Mouse (Mus musculus) heart, postnatal 10 days (tissue): ENCODE results near the gene Xlr5b. TPM values are rescaled to one million over a fixed set of nuclear protein-coding genes. Genes with fewer than 3 reads are reported as not detected.
"Not testable (repeated sequence)": the region's sequence is repeated elsewhere in the genome, so short reads cannot be mapped to it uniquely, and the experiment has no call there.

Source experiments
- DNase-seq, 2 experiments: peaks; one replicate each; pipeline ENCODE4 v3.0.0; 2021
- intact Hi-C: fragments of 180-260 bp; cut with DNase I; formaldehyde crosslinking; loops from one replicate; pipeline ENCODE4 v1.15.1; 2025
- total RNA-seq, 2 experiments: library from RNA; stranded (reverse); gene quantifications; 2 replicates each; pipeline ENCODE4 v1.2.3; 2021

Gene Xlr5b
- not detected for total RNA-seq

- intact Hi-C loops, DNase-seq: not testable (repeated sequence)
These were observed at the start of gene Xlr5b for GRCm38 (mm10) chrX:73148496-73148895. TSS of gene Xlr5b (plus strand) at chrX:73148796.

GRCm38 (mm10) chrX:73116747-73117146 lies 31.8 kb upstream of the Xlr5b start, which contains the start of gene Gm14685:
TSS of gene Gm14685 (plus strand) at chrX:73117047.
- intact Hi-C loops, DNase-seq: not testable (repeated sequence)

- DNase-seq, intact Hi-C loops: not testable (repeated sequence)
These were observed 25.5 kb upstream of the Xlr5b start for GRCm38 (mm10) chrX:73122859-73123829.

GRCm38 (mm10) chrX:73143218-73143618 lies 5.4 kb upstream of the Xlr5b start:
- DNase-seq, intact Hi-C loops: not testable (repeated sequence)

- intact Hi-C loops, DNase-seq: not testable (repeated sequence)
These were observed 754 bp downstream of the Xlr5b start, which contains the start of gene DXBay18 for GRCm38 (mm10) chrX:73149350-73149749. TSS of gene DXBay18 (minus strand) at chrX:73149450.

- DNase-seq, intact Hi-C loops: not testable (repeated sequence)
These were observed 28.3 kb downstream of the Xlr5b start, which contains the start of gene Spin2d for GRCm38 (mm10) chrX:73176889-73177288. TSS of gene Spin2d (minus strand) at chrX:73176989.

GRCm38 (mm10) chrX:73191934-73192333 lies 43.3 kb downstream of the Xlr5b start, which contains the start of gene Xlr3b:
TSS of gene Xlr3b (plus strand) at chrX:73192207.
- intact Hi-C loops, result not testable (repeated sequence)
- peak; percentile 2 to 12 for DNase-seq

Other genes starting within 250 kb of the Xlr5b start
- 10 to 100 TPM; 31.9 to 38.5 TPM for gene Cetn2, start 230.4 kb upstream of the Xlr5b start, total RNA-seq
- gene Nsdhl, start 230.2 kb upstream of the Xlr5b start, total RNA-seq, result 10 to 100 TPM in 1 of 2 experiments, 1 to 10 TPM in 1; 9.8 to 10.3 TPM
- gene Zfp185, start 161.5 kb upstream of the Xlr5b start, total RNA-seq, result 1 to 10 TPM; 2.3 to 3.3 TPM
- gene Pnma5, start 111.7 kb upstream of the Xlr5b start, total RNA-seq, result under 1 TPM in 1 of 2 experiments, not detected in 1; 0.15 TPM
- gene Pnma3, start 84.0 kb upstream of the Xlr5b start, total RNA-seq, result not detected
- 1 to 10 TPM in 1 of 2 experiments, not detected in 1; 1.2 TPM for gene Xlr4a, start 66.3 kb upstream of the Xlr5b start, total RNA-seq
- 1 to 10 TPM in 1 of 2 experiments, under 1 TPM in 1; 0.98 to 1.8 TPM for gene Xlr3a, start 51.7 kb upstream of the Xlr5b start, total RNA-seq
- not detected for gene Gm14685, start 31.7 kb upstream of the Xlr5b start, total RNA-seq
- not detected for gene DXBay18, start 654 bp downstream of the Xlr5b start, total RNA-seq
- gene Spin2d, start 28.2 kb downstream of the Xlr5b start, total RNA-seq, result not detected
- gene Xlr3b, start 43.4 kb downstream of the Xlr5b start, total RNA-seq, result 1 to 10 TPM; 2.8 to 3.3 TPM
- gene Xlr4b, start 65.5 kb downstream of the Xlr5b start, total RNA-seq, result 1 to 10 TPM in 1 of 2 experiments, under 1 TPM in 1; 0.77 to 1.2 TPM
- 1 to 10 TPM; 5.8 to 7.3 TPM for gene F8a, start 79.5 kb downstream of the Xlr5b start, total RNA-seq
- not detected for gene Xlr4c, start 94.3 kb downstream of the Xlr5b start, total RNA-seq
- not detected for gene Xlr3c, start 116.6 kb downstream of the Xlr5b start, total RNA-seq
- gene Xlr5a, start 144.2 kb downstream of the Xlr5b start, total RNA-seq, result not detected
- gene Xlr5c, start 144.2 kb downstream of the Xlr5b start, total RNA-seq, result not detected
- not detected for gene Gm45015, start 188.0 kb downstream of the Xlr5b start, total RNA-seq
- 1 to 10 TPM; 6.7 to 8.1 TPM for gene Zfp275, start 193.8 kb downstream of the Xlr5b start, total RNA-seq
- not detected for gene Gm18336, start 249.9 kb downstream of the Xlr5b start, total RNA-seq